ENCODE assay signal across 27 mouse cellular contexts in the genomic region with DNA sequence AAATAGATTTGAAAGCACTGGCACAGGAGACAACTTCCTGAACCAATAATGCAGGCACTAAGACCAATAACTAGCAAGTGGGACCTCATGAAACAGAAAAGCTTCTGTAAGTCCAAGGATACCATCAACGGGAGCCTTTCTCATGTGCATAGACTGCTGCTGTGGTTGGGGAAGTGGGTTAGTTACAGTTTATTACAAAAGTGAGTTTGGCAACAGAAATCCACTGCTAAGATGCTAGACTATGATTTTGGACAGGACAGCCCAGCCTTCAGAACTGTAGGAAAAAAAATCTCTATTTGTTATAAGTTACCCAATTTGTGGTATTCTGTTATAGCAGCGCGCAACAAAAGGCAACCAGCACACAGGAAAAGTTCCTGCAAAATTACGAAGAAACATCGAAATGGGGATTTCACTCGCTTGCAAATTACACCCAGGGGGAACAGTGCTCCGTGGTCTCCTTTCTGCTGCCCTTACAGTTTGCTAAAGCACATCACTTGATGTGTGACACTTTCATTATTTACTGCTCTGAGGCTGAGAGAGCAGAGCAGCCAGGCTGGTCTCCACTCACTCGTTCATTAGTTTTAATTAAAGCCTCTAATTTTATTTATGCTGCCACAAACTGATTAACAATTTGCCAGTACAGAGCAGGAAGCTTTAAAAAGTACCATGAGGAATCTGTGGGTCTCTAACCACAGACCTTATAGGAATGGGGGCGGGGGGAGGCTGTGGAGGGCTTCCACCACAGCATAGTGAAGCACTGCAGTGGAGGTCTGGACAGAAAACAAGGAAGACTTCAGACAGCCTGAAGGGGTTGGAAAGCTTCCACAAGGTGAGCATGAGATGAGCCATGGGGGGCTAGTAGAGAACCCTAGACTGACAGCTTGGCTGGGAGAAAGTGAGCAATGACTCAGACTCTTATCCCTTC. TPM values are rescaled to one million over a fixed set of nuclear protein-coding genes. Genes with fewer than 3 reads are reported as not detected.
DNase-seq lines count a peak whose midpoint lies in the region; ATAC-seq and TF ChIP-seq lines count a peak whose summit lies in the region.
"Had no signal": no experiment of that assay in that cellular context is flagged by ENCODE, and none has a peak within 500 bp of the region (broad histone marks: within the 10 kb centered on the region; RNA-seq: fewer than 3 reads in every experiment).

No protein-coding gene starts in this region.

- no peak for TF ChIP-seq POLR2A in thymus, adult 2 months (IDR thresholded peaks at IDR 0.05; ENCODE audit: control insufficient read depth, extremely low read depth, insufficient read depth, low read length, poor library complexity)

- H3K27ac ChIP-seq in forebrain, embryonic 13.5 days = no peak overlapping the region
- no peak overlapping the region for H3K27ac ChIP-seq in forebrain, embryonic 10.5 days
- H3K27ac ChIP-seq in hindbrain, embryonic 15.5 days (replicated peaks) = no peak overlapping the region
- H3K27ac ChIP-seq in hindbrain, embryonic 13.5 days = no peak overlapping the region
- H3K27ac ChIP-seq in thymus, adult 2 months (ENCODE audit: control insufficient read depth, insufficient read depth, low read length) = no peak overlapping the region
- H3K27ac ChIP-seq: embryonic facial prominence, embryonic 15.5 days; gastrocnemius, adult 2 months; heart, embryonic 15.5 days; hindbrain, embryonic 10.5 days had no signal

- H3K27me3 ChIP-seq in forebrain, embryonic 13.5 days = no peaks in the 10 kb centered on the region
- no peaks in the 10 kb centered on the region for H3K27me3 ChIP-seq in forebrain, embryonic 10.5 days (ENCODE audit: poor library complexity, severe bottlenecking)
- H3K27me3 ChIP-seq in hindbrain, embryonic 15.5 days = no peaks in the 10 kb centered on the region
- no peaks in the 10 kb centered on the region for H3K27me3 ChIP-seq in hindbrain, embryonic 13.5 days
- no peaks in the 10 kb centered on the region for H3K27me3 ChIP-seq in thymus, adult 2 months (ENCODE audit: control insufficient read depth, insufficient read depth, low read length)
- H3K27me3 ChIP-seq: embryonic facial prominence, embryonic 15.5 days had no signal

- no peaks in the 10 kb centered on the region for H3K36me3 ChIP-seq in forebrain, embryonic 13.5 days (ENCODE audit: poor library complexity, severe bottlenecking)
- no peaks in the 10 kb centered on the region for H3K36me3 ChIP-seq in forebrain, embryonic 10.5 days (replicated peaks)
- H3K36me3 ChIP-seq in hindbrain, embryonic 15.5 days = no peaks in the 10 kb centered on the region
- H3K36me3 ChIP-seq in hindbrain, embryonic 13.5 days = no peaks in the 10 kb centered on the region
- no peaks in the 10 kb centered on the region for H3K36me3 ChIP-seq in thymus, adult 2 months (ENCODE audit: control insufficient read depth, insufficient read depth, low read length)
- H3K36me3 ChIP-seq: embryonic facial prominence, embryonic 15.5 days; heart, embryonic 15.5 days; hindbrain, embryonic 10.5 days had no signal

- H3K9me3 ChIP-seq in forebrain, embryonic 13.5 days (replicated peaks) = no peaks in the 10 kb centered on the region
- H3K9me3 ChIP-seq in forebrain, embryonic 10.5 days = no peaks in the 10 kb centered on the region
- no peaks in the 10 kb centered on the region for H3K9me3 ChIP-seq in hindbrain, embryonic 15.5 days
- no peaks in the 10 kb centered on the region for H3K9me3 ChIP-seq in hindbrain, embryonic 13.5 days
- H3K9me3 ChIP-seq: embryonic facial prominence, embryonic 15.5 days; heart, embryonic 15.5 days; hindbrain, embryonic 10.5 days had no signal

- 52% methylated on average over 9 of the region's 9 CpGs for WGBS in forebrain, embryonic 13.5 days
- WGBS in forebrain, embryonic 10.5 days = 80% methylated on average over 9 of the region's 9 CpGs
- 73% methylated on average over 9 of the region's 9 CpGs for WGBS in hindbrain, embryonic 15.5 days
- 73% methylated on average over 9 of the region's 9 CpGs for WGBS in hindbrain, embryonic 13.5 days
- 56% methylated on average over 9 of the region's 9 CpGs for WGBS in thymus, adult 2 months

- H3K4me1 ChIP-seq in forebrain, embryonic 13.5 days = 0 out of 2 replicates have a peak, but pooled peaks cover 5% of the 10 kb centered on the region
- H3K4me1 ChIP-seq in forebrain, embryonic 10.5 days = no peaks in the 10 kb centered on the region
- no peaks in the 10 kb centered on the region for H3K4me1 ChIP-seq in hindbrain, embryonic 15.5 days (replicated peaks)
- no peaks in the 10 kb centered on the region for H3K4me1 ChIP-seq in hindbrain, embryonic 13.5 days (replicated peaks)
- H3K4me1 ChIP-seq in thymus, adult 2 months (replicated peaks; ENCODE audit: control insufficient read depth, insufficient read depth, low read length) = no peaks in the 10 kb centered on the region
- H3K4me1 ChIP-seq: embryonic facial prominence, embryonic 15.5 days; heart, embryonic 15.5 days; hindbrain, embryonic 10.5 days had no signal

- no peak for DNase-seq in forebrain, embryonic 10.5 days (ENCODE audit: extremely low spot score, low spot score)
- no peak for DNase-seq in thymus, adult 2 months
- DNase-seq in gastrocnemius, adult 8-10 months (ENCODE audit: low spot score in 2 of 2) = no peak
- DNase-seq: adrenal gland, adult 2 months; adrenal gland, postnatal 25 days; cerebellum, adult 2 months; cerebellum, postnatal 10 days; embryo, embryonic 11 days; gastrocnemius, adult 2 months; gastrocnemius, postnatal 36 days; heart, adult 18-20 months; heart, postnatal 14 days; kidney, adult 8-10 months had no signal

- ATAC-seq in forebrain, embryonic 13.5 days = peak; percentile 57; the same call in 1 of the 2 replicates
- peak; percentile 3; the same call in 1 of the 2 replicates for ATAC-seq in hindbrain, embryonic 15.5 days (ENCODE audit: low FRiP score, low read depth)
- ATAC-seq in hindbrain, embryonic 13.5 days (ENCODE audit: low FRiP score) = no peak
- peak; percentile 67 for ATAC-seq in megakaryocyte, adult 5-6 weeks (ENCODE audit: poor library complexity, severe bottlenecking)
- ATAC-seq: hindbrain, embryonic 16.5 days; inflammation-experienced regulatory T-cells, adult 6 months; intestine, postnatal 0 days had no signal

- TF ChIP-seq CTCF in thymus, adult 2 months (IDR thresholded peaks at IDR 0.05; ENCODE audit: borderline replicate concordance, control insufficient read depth, extremely low read depth, insufficient read depth, low read length, poor library complexity) = no peak

- H3K4me2 ChIP-seq in forebrain, embryonic 13.5 days = peak overlapping the region; percentile 24; the same call in 1 of the 2 replicates
- H3K4me2 ChIP-seq in hindbrain, embryonic 15.5 days = no peak overlapping the region
- no peak overlapping the region for H3K4me2 ChIP-seq in hindbrain, embryonic 13.5 days
- H3K4me2 ChIP-seq: embryonic facial prominence, embryonic 15.5 days; heart, embryonic 11.5 days; heart, embryonic 15.5 days had no signal

- no peak overlapping the region for H3K9ac ChIP-seq in forebrain, embryonic 13.5 days
- no peak overlapping the region for H3K9ac ChIP-seq in hindbrain, embryonic 15.5 days
- H3K9ac ChIP-seq in hindbrain, embryonic 13.5 days = no peak overlapping the region
- H3K9ac ChIP-seq: embryonic facial prominence, embryonic 15.5 days; heart, embryonic 15.5 days had no signal

- H3K4me3 ChIP-seq in forebrain, embryonic 13.5 days = no peak overlapping the region
- no peak overlapping the region for H3K4me3 ChIP-seq in forebrain, embryonic 10.5 days
- no peak overlapping the region for H3K4me3 ChIP-seq in hindbrain, embryonic 15.5 days
- H3K4me3 ChIP-seq in hindbrain, embryonic 13.5 days = no peak overlapping the region
- H3K4me3 ChIP-seq in thymus, adult 2 months (ENCODE audit: control insufficient read depth, insufficient read depth, low read length) = no peak overlapping the region
- H3K4me3 ChIP-seq: embryonic facial prominence, embryonic 15.5 days; erythroblast, embryonic 14.5 days; gastrocnemius, adult 2 months; heart, embryonic 15.5 days; hindbrain, embryonic 10.5 days had no signal

RNA-seq across cellular contexts. Expression of a gene that starts 10.3 kb away (rescaled TPM):
- 25.2 and 28.4 TPM in 2 replicates for polyA plus RNA-seq in forebrain, embryonic 13.5 days (2015; fragmentation: Nextera tagmentation; extraction: Ambion mirVana)
- 28.9 TPM in 2 replicates for polyA plus RNA-seq in forebrain, embryonic 10.5 days (2016; fragmentation: Nextera tagmentation; extraction: Ambion mirVana)
- 22.9 and 27.5 TPM in 2 replicates for polyA plus RNA-seq in hindbrain, embryonic 15.5 days (2015; fragmentation: Nextera tagmentation; extraction: Ambion mirVana)
- polyA plus RNA-seq in hindbrain, embryonic 13.5 days (2015; fragmentation: Nextera tagmentation; extraction: Ambion mirVana) = 24.7 and 29.4 TPM in 2 replicates
- 5.9 and 7.2 TPM in 2 replicates for total RNA-seq in megakaryocyte, adult 5-6 weeks (2015)
- 8.7 and 13.5 TPM in 2 replicates for total RNA-seq in megakaryocyte, adult 5-6 weeks (2017)
- 9.4 and 12.1 TPM in 2 replicates for polyA plus RNA-seq in thymus, adult 2 months (2012; rRNA removed)
- total RNA-seq in gastrocnemius, adult 8-10 months (2022) = 1 to 10 TPM; 3.2 to 6.4 (median 4.6) TPM

RNA-seq across cellular contexts. Expression of a gene that starts 37.2 kb away (rescaled TPM):
- 0.15 TPM in 1 of 2 replicates, not detected in the other for polyA plus RNA-seq in forebrain, embryonic 13.5 days (2015; fragmentation: Nextera tagmentation; extraction: Ambion mirVana)
- polyA plus RNA-seq in forebrain, embryonic 10.5 days (2016; fragmentation: Nextera tagmentation; extraction: Ambion mirVana) = not detected in 2 replicates
- 3.0 TPM in 2 replicates for polyA plus RNA-seq in hindbrain, embryonic 15.5 days (2015; fragmentation: Nextera tagmentation; extraction: Ambion mirVana)
- polyA plus RNA-seq in hindbrain, embryonic 13.5 days (2015; fragmentation: Nextera tagmentation; extraction: Ambion mirVana) = 2.2 and 2.7 TPM in 2 replicates
- not detected in 2 replicates for total RNA-seq in megakaryocyte, adult 5-6 weeks (2015)
- total RNA-seq in megakaryocyte, adult 5-6 weeks (2017) = not detected in 2 replicates
- polyA plus RNA-seq in thymus, adult 2 months (2012; rRNA removed) = 0.37 and 0.67 TPM in 2 replicates
- not detected for total RNA-seq in gastrocnemius, adult 8-10 months (2022)
- total RNA-seq: adrenal gland, adult 2 months; adrenal gland, postnatal 25 days; gastrocnemius, adult 2 months; gastrocnemius, postnatal 36 days; heart, adult 18-20 months; heart, postnatal 14 days had no signal
- polyA plus RNA-seq: adrenal gland, adult 2 months; C2C12; embryonic facial prominence, embryonic 11.5 days; erythroblast, embryonic 14.5 days; heart, embryonic 11.5 days; heart, embryonic 15.5 days; inflammation-experienced regulatory T-cells, adult 6 months had no signal

RNA-seq across cellular contexts. Expression of a gene that starts 38.4 kb away (rescaled TPM):
- 0.33 and 0.35 TPM in 2 replicates for polyA plus RNA-seq in forebrain, embryonic 13.5 days (2015; fragmentation: Nextera tagmentation; extraction: Ambion mirVana)
- polyA plus RNA-seq in forebrain, embryonic 10.5 days (2016; fragmentation: Nextera tagmentation; extraction: Ambion mirVana) = 0.09 and 0.10 TPM in 2 replicates
- 18.5 and 19.4 TPM in 2 replicates for polyA plus RNA-seq in hindbrain, embryonic 15.5 days (2015; fragmentation: Nextera tagmentation; extraction: Ambion mirVana)
- polyA plus RNA-seq in hindbrain, embryonic 13.5 days (2015; fragmentation: Nextera tagmentation; extraction: Ambion mirVana) = 17.4 and 17.5 TPM in 2 replicates
- total RNA-seq in megakaryocyte, adult 5-6 weeks (2015) = not detected in 2 replicates
- total RNA-seq in megakaryocyte, adult 5-6 weeks (2017) = not detected in 2 replicates
- 0.13 and 0.16 TPM in 2 replicates for polyA plus RNA-seq in thymus, adult 2 months (2012; rRNA removed)
- not detected for total RNA-seq in gastrocnemius, adult 8-10 months (2022)
- total RNA-seq: adrenal gland, adult 2 months; adrenal gland, postnatal 25 days; gastrocnemius, adult 2 months; gastrocnemius, postnatal 36 days; heart, adult 18-20 months; heart, postnatal 14 days had no signal
- polyA plus RNA-seq: C2C12; erythroblast, embryonic 14.5 days; heart, embryonic 11.5 days; inflammation-experienced regulatory T-cells, adult 6 months had no signal

Comparison
In these comparisons a context has a peak if more than half of its experiments do, and no peak if none do; other contexts are left out.
1. RNA of a gene that starts 38.4 kb away (polyA plus RNA-seq): 18.5 to 19.4 TPM in hindbrain, embryonic 15.5 days and 17.4 to 17.5 TPM in hindbrain, embryonic 13.5 days; 0.33 to 0.35 TPM in forebrain, embryonic 13.5 days, 0.13 to 0.16 TPM in thymus, adult 2 months and 0.09 to 0.10 TPM in forebrain, embryonic 10.5 days; every median in the first group is over 10 times any median in the second.